Mouse (Mus musculus): ENCODE data around the gene Tmem29.
"Not testable (repeated sequence)": the region's sequence is repeated elsewhere in the genome, so short reads cannot be mapped to it uniquely, and the experiment has no call there.

Tmem29 gene

DNA sequence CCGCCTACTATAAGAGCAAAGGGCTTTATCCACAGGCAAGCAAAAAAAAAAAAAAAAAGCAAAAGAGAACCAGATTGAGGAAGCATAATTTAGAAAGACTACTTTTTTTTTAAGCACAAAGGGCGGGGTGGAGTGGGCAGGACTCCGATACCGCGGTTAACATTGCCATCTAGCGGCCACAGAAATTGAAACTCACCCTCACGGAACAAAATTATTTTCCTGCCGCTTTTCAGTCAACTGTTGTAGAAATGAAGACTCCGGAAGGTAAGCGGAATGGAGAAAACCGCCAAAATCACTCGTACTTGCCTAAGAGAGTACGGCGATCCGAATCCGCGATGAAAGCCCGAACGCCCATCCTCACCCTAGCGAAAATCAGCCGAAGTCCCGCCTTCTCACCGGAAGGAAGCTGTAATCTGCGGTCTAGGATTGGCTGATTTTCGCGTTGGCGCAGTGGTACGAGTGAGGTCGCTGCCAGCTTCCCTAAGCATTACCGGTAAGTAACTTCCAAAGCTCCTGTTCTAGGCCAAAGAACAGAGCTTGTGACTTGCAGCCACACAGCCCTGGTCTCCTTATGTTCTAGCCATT, at the start of gene Tmem29:
Gene Tmem29 (minus strand): TSS at position 389 of the 585 bp plus-strand sequence.
- peak; percentile 72 for DNase-seq (ENCODE audit: extremely low read depth, insufficient read length, low spot score)

DNA sequence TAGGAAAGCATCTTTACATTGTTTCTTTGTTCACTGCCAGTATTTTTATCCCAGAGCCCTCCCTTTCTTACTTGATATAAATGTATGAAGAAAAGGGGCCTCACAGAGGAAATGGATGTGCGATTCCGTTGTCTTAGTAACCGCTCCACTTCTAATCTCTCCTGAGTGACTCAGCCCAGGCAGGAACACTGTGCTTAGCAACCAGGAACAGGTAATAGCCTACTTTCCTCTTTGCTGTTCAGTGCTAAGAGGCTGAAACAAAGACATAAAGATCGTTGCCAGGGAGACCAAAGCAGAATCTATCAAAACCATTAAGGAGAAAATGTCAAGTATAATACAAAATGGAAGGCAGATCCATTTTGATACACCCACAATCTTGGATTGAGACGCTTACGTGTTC, 49.7 kb upstream of the Tmem29 start:
- no peak for DNase-seq (ENCODE audit: extremely low read depth, insufficient read length, low spot score)

- DNase-seq (ENCODE audit: extremely low read depth, insufficient read length, low spot score): not testable (repeated sequence)
These were observed 28.9 kb upstream of the Tmem29 start for GRCm38 (mm10) chrX:150487811-150488210.

GRCm38 (mm10) chrX:150486314-150487030, 27.5 kb upstream of the Tmem29 start:
- not testable (repeated sequence) for DNase-seq (ENCODE audit: extremely low read depth, insufficient read length, low spot score)

DNA sequence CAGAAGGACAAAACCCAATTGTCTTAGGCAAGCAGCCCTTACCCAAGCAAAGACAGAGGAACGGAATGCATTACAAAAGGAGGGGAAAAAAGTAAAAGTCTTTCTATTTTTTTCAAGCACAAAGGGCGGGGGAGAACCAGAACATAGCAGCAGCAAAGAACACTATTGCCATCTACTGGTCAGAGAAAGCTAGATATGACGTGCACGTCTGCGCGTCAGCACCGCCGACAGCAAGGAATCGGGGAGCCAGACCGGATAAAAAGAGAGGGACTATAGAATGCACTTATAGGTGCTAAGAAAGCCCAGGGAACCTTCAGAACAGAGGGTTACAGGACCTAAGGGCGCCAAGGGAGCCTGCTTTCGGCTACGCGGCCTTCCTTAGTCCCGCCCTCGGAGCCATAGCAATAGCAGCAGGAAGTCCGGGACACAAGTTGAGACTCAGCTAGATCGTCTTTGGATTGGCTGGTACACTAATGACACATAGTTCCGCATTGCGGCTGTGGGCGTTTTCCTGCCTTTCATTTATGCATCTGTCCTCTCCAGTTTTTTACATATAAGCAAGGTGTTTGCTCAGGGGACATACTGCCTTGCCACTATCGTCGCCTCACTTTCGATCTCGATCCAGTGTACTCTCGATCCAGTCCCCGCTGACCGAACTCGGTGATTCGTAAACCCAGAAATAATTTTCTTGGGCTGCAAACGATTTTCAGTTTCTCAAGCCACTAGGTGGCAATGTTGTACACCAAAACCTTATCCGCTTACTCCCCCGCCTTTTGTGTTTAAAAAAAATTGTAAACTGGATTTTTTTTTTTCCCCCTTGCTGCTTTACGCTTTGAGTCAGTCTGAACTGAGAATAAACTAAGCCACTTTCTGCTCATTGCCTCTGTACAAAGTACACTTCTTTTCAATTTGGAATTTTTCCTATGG, 19.2 kb upstream of the Tmem29 start:
- DNase-seq (ENCODE audit: extremely low read depth, insufficient read length, low spot score): peak; percentile 77

DNA sequence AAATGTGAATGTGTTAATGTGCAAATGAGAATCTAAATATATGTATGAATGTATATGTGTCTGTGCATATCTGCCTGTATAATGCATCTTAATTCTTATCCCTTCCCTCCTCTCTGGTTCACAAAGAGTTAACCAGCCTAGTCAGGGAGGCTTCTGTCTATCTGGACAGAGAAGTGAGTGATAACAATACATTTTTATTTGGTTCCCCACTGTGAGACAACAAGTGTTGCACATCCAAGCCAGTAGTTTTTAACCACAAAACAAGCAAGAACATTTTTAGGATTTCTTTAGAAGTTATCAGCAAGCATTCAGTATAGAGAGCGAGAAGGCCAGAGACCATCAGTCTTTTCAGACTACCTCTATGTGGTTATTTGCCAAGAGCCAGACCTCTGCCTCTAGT, 12.5 kb upstream of the Tmem29 start:
- DNase-seq (ENCODE audit: extremely low read depth, insufficient read length, low spot score): no peak

- DNase-seq (ENCODE audit: extremely low read depth, insufficient read length, low spot score): peak; percentile 10
These were observed 9.3 kb upstream of the Tmem29 start for GRCm38 (mm10) chrX:150468266-150468665.

DNA sequence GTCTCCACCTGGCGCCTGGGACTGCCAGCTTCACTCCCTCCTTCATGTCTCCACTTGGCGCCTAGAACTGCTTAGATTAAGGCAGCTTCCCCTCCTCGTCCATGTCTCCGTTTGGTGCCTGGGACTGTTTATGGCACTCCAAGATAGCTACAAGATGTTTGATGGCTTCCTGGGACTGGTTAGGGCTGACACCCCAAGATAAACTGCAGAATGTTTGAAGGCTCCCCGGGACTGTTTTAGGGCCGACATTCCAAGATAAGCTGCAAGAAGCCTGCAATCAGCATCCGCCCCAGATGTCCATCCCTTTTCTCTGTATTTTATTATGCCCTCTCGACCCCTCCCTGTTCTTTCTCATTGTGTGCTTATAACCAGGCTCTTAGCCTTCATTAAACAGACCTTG, 7.9 kb upstream of the Tmem29 start:
- not testable (repeated sequence) for DNase-seq (ENCODE audit: extremely low read depth, insufficient read length, low spot score)

DNA sequence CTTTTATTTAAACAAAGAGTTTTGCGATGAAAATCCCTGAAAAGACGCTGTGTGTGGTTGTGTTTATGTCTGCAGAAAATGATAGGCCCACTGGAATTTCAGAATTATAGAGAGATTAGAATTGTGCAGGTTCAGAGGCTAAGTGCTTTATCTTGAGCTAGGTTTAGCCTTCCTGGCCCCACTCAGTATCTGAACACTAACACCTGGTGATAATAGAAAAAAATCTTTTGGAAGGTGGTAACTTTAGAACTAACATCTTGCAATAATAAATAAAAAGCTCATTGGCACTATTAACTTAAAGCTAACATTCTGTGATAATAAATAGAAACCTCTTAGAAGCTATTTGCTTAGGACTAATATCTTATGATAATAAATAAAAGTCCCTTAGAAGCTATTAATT, 1.2 kb upstream of the Tmem29 start:
- DNase-seq (ENCODE audit: extremely low read depth, insufficient read length, low spot score): no peak

GRCm38 (mm10) chrX:150459411-150459927, 515 bp upstream of the Tmem29 start:
- DNase-seq (ENCODE audit: extremely low read depth, insufficient read length, low spot score): peak; percentile 16

- no peak for DNase-seq (ENCODE audit: extremely low read depth, insufficient read length, low spot score)
These were observed 818 bp downstream of the Tmem29 start for GRCm38 (mm10) chrX:150458136-150458535.

DNA sequence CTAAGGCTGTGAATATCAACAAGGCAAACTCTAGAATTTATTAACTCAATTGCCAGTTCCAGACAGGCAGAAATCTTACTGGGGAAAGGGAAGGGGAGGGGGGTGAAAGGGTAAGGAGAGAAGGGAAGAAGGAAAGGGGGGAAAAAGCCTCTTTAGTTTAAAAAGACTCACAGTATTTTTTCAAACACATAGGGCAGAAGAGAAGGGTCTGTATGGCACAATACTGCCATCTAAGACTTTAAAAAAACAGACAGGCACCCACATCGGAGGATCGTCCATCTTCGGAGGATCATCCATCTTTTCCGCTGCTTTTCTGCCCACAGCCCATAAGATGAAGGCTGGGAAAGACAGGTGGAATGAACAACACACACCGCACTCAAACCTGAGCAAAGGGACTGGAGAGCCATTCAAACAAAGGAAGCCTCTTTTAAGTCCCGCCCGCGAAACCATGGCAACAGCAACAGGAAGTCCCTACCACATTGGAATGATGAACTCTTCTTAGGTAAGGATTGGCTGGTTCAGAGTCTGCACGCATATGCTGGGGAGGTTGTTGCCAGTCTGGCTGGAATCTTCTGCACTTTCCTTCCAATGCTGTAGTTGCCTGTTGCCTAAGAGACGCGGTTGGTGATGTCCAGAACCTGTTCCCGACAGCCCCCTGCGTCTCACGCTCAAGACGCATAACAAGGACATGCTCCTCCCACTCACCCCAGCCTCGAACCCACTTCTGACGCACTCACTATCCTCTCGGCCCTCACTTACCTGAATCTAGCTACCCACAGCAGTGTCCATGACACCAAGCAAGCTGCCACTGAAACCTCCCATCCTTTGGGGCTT, 18.2 kb downstream of the Tmem29 start:
- no peak for DNase-seq (ENCODE audit: extremely low read depth, insufficient read length, low spot score)

GRCm38 (mm10) chrX:150436373-150436772, 22.6 kb downstream of the Tmem29 start:
- no peak for DNase-seq (ENCODE audit: extremely low read depth, insufficient read length, low spot score)

DNA sequence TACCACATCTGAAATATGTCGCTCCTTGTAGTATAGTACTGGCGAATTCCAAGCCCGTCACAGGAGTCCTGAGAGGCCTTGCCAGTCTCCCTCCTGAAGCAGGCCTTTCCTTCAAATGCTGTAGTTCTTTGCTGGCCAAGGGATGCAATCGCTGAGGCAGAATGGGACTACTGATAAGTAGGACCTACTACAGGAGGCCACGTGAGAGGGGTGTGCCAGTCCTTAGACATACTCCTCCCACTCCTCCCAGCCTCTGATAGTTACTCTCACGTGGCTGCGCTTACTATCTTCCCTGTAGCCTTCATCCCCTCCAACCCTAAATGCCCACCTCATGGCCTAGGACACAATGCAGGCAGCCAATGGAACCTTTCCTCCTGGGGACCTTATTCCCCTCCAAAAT, 23.6 kb downstream of the Tmem29 start:
- no peak for DNase-seq (ENCODE audit: extremely low read depth, insufficient read length, low spot score)

- DNase-seq (ENCODE audit: extremely low read depth, insufficient read length, low spot score): no peak
These were observed 45.4 kb downstream of the Tmem29 start for GRCm38 (mm10) chrX:150413505-150413904.
